In the genomic region with DNA sequence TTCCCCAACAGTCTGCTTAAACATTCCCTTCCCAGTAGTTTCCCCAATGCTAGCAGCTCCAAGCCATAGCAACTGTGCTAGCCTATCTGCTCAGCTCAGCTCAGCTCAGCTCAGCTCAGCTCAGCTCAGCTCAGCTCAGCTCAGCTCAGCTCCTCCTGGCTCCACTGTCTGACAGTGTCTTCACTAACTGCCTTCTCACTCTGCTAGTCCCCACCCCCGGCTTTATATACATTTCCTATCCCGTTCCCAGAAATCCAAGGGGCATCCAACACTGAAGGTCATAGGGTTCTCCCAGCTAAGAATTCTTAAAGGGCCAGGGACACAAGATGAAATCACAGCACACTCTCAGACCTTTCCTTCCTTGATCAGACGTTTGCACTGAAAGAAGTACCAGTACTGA, we compare ENCODE assay signal across 14 mouse cellular contexts. TPM values are rescaled to one million over a fixed set of nuclear protein-coding genes. Genes with fewer than 3 reads are reported as not detected.
DNase-seq lines count a peak whose midpoint lies in the region; ATAC-seq and TF ChIP-seq lines count a peak whose summit lies in the region.
"Had no signal": no experiment of that assay in that cellular context is flagged by ENCODE, and none has a peak within 500 bp of the region (broad histone marks: within the 10 kb centered on the region; RNA-seq: fewer than 3 reads in every experiment).

No protein-coding gene starts in this region.

- H3K36me3 ChIP-seq in liver, embryonic 12.5 days = peaks cover 59% of the 10 kb centered on the region
- H3K36me3 ChIP-seq in liver, embryonic 11.5 days (ENCODE audit: control insufficient read depth, insufficient read depth, low read length) = peaks cover 24% of the 10 kb centered on the region
- H3K36me3 ChIP-seq in intestine, postnatal 0 days (ENCODE audit: control insufficient read depth, insufficient read depth) = peaks cover 30% of the 10 kb centered on the region
- peaks cover 12% of the 10 kb centered on the region for H3K36me3 ChIP-seq in stomach, postnatal 0 days (ENCODE audit: control insufficient read depth, insufficient read depth, low read length)
- peaks cover 46% of the 10 kb centered on the region for H3K36me3 ChIP-seq in forebrain, postnatal 0 days (ENCODE audit: insufficient read depth)

- TF ChIP-seq EP300 in stomach, postnatal 0 days (optimal IDR thresholded peaks at IDR 0.05) = no peak

- DNase-seq in heart, adult 18-20 months = peak; percentile 13 to 27
- no peak for DNase-seq in heart, adult 9 months (ENCODE audit: low spot score in 2 of 2)
- DNase-seq in liver, embryonic 11.5 days (ENCODE audit: low spot score) = no peak
- DNase-seq in stomach, postnatal 0 days (ENCODE audit: low spot score) = no peak
- no peak for DNase-seq in forebrain, postnatal 0 days
- no peak for DNase-seq in testis, postnatal 14 days (ENCODE audit: low spot score)
- DNase-seq: embryo, embryonic 11 days; lung, adult 2 months; thymus, postnatal 25 days had no signal

- 74% methylated on average over 3 of the region's 3 CpGs for WGBS in liver, embryonic 12.5 days (ENCODE audit: insufficient replicate concordance)
- WGBS in liver, embryonic 11.5 days = 84% methylated on average over 3 of the region's 3 CpGs
- WGBS in intestine, postnatal 0 days = 36% methylated on average over 3 of the region's 3 CpGs
- WGBS in stomach, postnatal 0 days = 29% methylated on average over 3 of the region's 3 CpGs
- 75% methylated on average over 3 of the region's 3 CpGs for WGBS in forebrain, postnatal 0 days

- peak overlapping the region; percentile 76; the same call in 1 of the 2 replicates for H3K4me2 ChIP-seq in liver, embryonic 12.5 days
- H3K4me2 ChIP-seq in liver, embryonic 11.5 days = no peak overlapping the region
- no peak overlapping the region for H3K4me2 ChIP-seq in intestine, postnatal 0 days (replicated peaks; ENCODE audit: low read depth)
- H3K4me2 ChIP-seq in stomach, postnatal 0 days (replicated peaks; ENCODE audit: low read depth) = no peak overlapping the region
- no peak overlapping the region for H3K4me2 ChIP-seq in forebrain, postnatal 0 days (ENCODE audit: low read depth)
- H3K4me2 ChIP-seq: forebrain, embryonic 12.5 days had no signal

- H3K9ac ChIP-seq in liver, embryonic 12.5 days = no peak overlapping the region
- no peak overlapping the region for H3K9ac ChIP-seq in liver, embryonic 11.5 days (ENCODE audit: low read depth, low read length)
- H3K9ac ChIP-seq in intestine, postnatal 0 days (ENCODE audit: low read depth, low read length) = no peak overlapping the region
- 0 out of 2 replicates have a peak overlapping the region, but pooled peaks have one; percentile 18 for H3K9ac ChIP-seq in stomach, postnatal 0 days (ENCODE audit: low read length)
- no peak overlapping the region for H3K9ac ChIP-seq in forebrain, postnatal 0 days
- H3K9ac ChIP-seq: forebrain, embryonic 12.5 days had no signal

- peaks cover 41% of the 10 kb centered on the region for H3K4me1 ChIP-seq in liver, embryonic 12.5 days
- H3K4me1 ChIP-seq in liver, embryonic 11.5 days (replicated peaks; ENCODE audit: control insufficient read depth, insufficient read depth, low read length) = peaks cover 13% of the 10 kb centered on the region
- H3K4me1 ChIP-seq in intestine, postnatal 0 days (replicated peaks; ENCODE audit: control insufficient read depth, insufficient read depth, low read length) = no peaks in the 10 kb centered on the region
- H3K4me1 ChIP-seq in stomach, postnatal 0 days (replicated peaks; ENCODE audit: control insufficient read depth, insufficient read depth) = 0 out of 2 replicates have a peak, but pooled peaks cover 5% of the 10 kb centered on the region
- peaks cover 18% of the 10 kb centered on the region for H3K4me1 ChIP-seq in forebrain, postnatal 0 days (ENCODE audit: insufficient read depth)

- TF ChIP-seq CTCF in intestine, postnatal 0 days (IDR thresholded peaks at IDR 0.05; ENCODE audit: low read depth) = no peak
- TF ChIP-seq CTCF in stomach, postnatal 0 days (IDR thresholded peaks at IDR 0.05; ENCODE audit: low read depth) = no peak
- TF ChIP-seq CTCF in forebrain, postnatal 0 days (IDR thresholded peaks at IDR 0.05; ENCODE audit: low read depth) = no peak

- no peaks in the 10 kb centered on the region for H3K27me3 ChIP-seq in liver, embryonic 12.5 days (replicated peaks)
- H3K27me3 ChIP-seq in liver, embryonic 11.5 days (replicated peaks; ENCODE audit: control insufficient read depth, insufficient read depth, low read length) = no peaks in the 10 kb centered on the region
- no peaks in the 10 kb centered on the region for H3K27me3 ChIP-seq in intestine, postnatal 0 days (replicated peaks; ENCODE audit: control insufficient read depth, insufficient read depth, low read length)
- H3K27me3 ChIP-seq in stomach, postnatal 0 days (ENCODE audit: control insufficient read depth, insufficient read depth, low read length) = no peaks in the 10 kb centered on the region
- H3K27me3 ChIP-seq in forebrain, postnatal 0 days (ENCODE audit: insufficient read depth, low read length) = no peaks in the 10 kb centered on the region
- H3K27me3 ChIP-seq: forebrain, embryonic 12.5 days had no signal

- no peak for ATAC-seq in liver, embryonic 12.5 days
- ATAC-seq in liver, embryonic 11.5 days (replicated peaks; ENCODE audit: low FRiP score) = no peak
- ATAC-seq in intestine, postnatal 0 days = no peak
- ATAC-seq in stomach, postnatal 0 days (ENCODE audit: low FRiP score, low TSS enrichment) = no peak
- ATAC-seq in forebrain, postnatal 0 days = no peak
- ATAC-seq: CD4-positive, CD25-positive, alpha-beta regulatory T cell, adult 4 months had no signal

- no peak overlapping the region for H3K4me3 ChIP-seq in liver, embryonic 12.5 days
- H3K4me3 ChIP-seq in liver, embryonic 11.5 days (ENCODE audit: low read depth, low read length) = no peak overlapping the region
- H3K4me3 ChIP-seq in intestine, postnatal 0 days (ENCODE audit: low read depth, low read length) = no peak overlapping the region
- no peak overlapping the region for H3K4me3 ChIP-seq in stomach, postnatal 0 days (ENCODE audit: low read depth, low read length)
- no peak overlapping the region for H3K4me3 ChIP-seq in forebrain, postnatal 0 days (ENCODE audit: low read depth, low read length)
- H3K4me3 ChIP-seq: forebrain, embryonic 12.5 days; left cerebral cortex, adult 2 months had no signal

- H3K9me3 ChIP-seq in liver, embryonic 12.5 days (replicated peaks) = no peaks in the 10 kb centered on the region
- H3K9me3 ChIP-seq in liver, embryonic 11.5 days (ENCODE audit: control insufficient read depth, low read length) = no peaks in the 10 kb centered on the region
- no peaks in the 10 kb centered on the region for H3K9me3 ChIP-seq in intestine, postnatal 0 days (ENCODE audit: control insufficient read depth)
- H3K9me3 ChIP-seq in stomach, postnatal 0 days (ENCODE audit: control insufficient read depth, low read length) = no peaks in the 10 kb centered on the region
- no peaks in the 10 kb centered on the region for H3K9me3 ChIP-seq in forebrain, postnatal 0 days (ENCODE audit: low read length)
- H3K9me3 ChIP-seq: forebrain, embryonic 12.5 days had no signal

- no peak overlapping the region for H3K27ac ChIP-seq in liver, embryonic 12.5 days
- no peak overlapping the region for H3K27ac ChIP-seq in liver, embryonic 11.5 days (ENCODE audit: low read depth, low read length)
- 0 out of 2 replicates have a peak overlapping the region, but pooled peaks have one; percentile 35 for H3K27ac ChIP-seq in intestine, postnatal 0 days (ENCODE audit: low read depth, low read length)
- no peak overlapping the region for H3K27ac ChIP-seq in stomach, postnatal 0 days (replicated peaks)
- H3K27ac ChIP-seq in forebrain, postnatal 0 days (ENCODE audit: low read depth, low read length) = no peak overlapping the region
- H3K27ac ChIP-seq: forebrain, embryonic 12.5 days; left cerebral cortex, adult 2 months had no signal

RNA-seq across cellular contexts. Expression of a gene that starts 2.2 kb away (rescaled TPM):
- 10 to 100 TPM; 30.0 to 31.3 TPM for total RNA-seq in heart, adult 18-20 months (2021)
- 12.2 and 12.6 TPM in 2 replicates for polyA plus RNA-seq in liver, embryonic 12.5 days (2016; fragmentation: Nextera tagmentation; extraction: Ambion mirVana)
- 15.7 and 17.6 TPM in 2 replicates for polyA plus RNA-seq in liver, embryonic 11.5 days (2014; fragmentation: Nextera tagmentation; extraction: Ambion mirVana)
- 9.3 and 9.9 TPM in 2 replicates for polyA plus RNA-seq in intestine, postnatal 0 days (2015; fragmentation: Nextera tagmentation; extraction: Ambion mirVana)
- polyA plus RNA-seq in stomach, postnatal 0 days (2015; fragmentation: Nextera tagmentation; extraction: Ambion mirVana) = 8.3 and 9.1 TPM in 2 replicates
- total RNA-seq in forebrain, postnatal 0 days (2014; rRNA removed) = 30.1 and 32.6 TPM in 2 replicates
- polyA plus RNA-seq in forebrain, postnatal 0 days (2015; fragmentation: Nextera tagmentation; extraction: Ambion mirVana) = 20.4 and 21.7 TPM in 2 replicates

RNA-seq across cellular contexts. Expression of a gene that starts 2.3 kb away (rescaled TPM):
- 10 to 100 TPM; 11.4 to 12.9 TPM for total RNA-seq in heart, adult 18-20 months (2021)
- polyA plus RNA-seq in liver, embryonic 12.5 days (2016; fragmentation: Nextera tagmentation; extraction: Ambion mirVana) = 39.0 and 39.1 TPM in 2 replicates
- polyA plus RNA-seq in liver, embryonic 11.5 days (2014; fragmentation: Nextera tagmentation; extraction: Ambion mirVana) = 38.6 and 44.1 TPM in 2 replicates
- polyA plus RNA-seq in intestine, postnatal 0 days (2015; fragmentation: Nextera tagmentation; extraction: Ambion mirVana) = 23.1 and 23.4 TPM in 2 replicates
- polyA plus RNA-seq in stomach, postnatal 0 days (2015; fragmentation: Nextera tagmentation; extraction: Ambion mirVana) = 19.1 and 19.6 TPM in 2 replicates
- total RNA-seq in forebrain, postnatal 0 days (2014; rRNA removed) = 47.9 and 52.7 TPM in 2 replicates
- 38.1 and 39.2 TPM in 2 replicates for polyA plus RNA-seq in forebrain, postnatal 0 days (2015; fragmentation: Nextera tagmentation; extraction: Ambion mirVana)

RNA-seq across cellular contexts. Expression of a gene that starts 24.5 kb away (rescaled TPM):
- total RNA-seq in heart, adult 18-20 months (2021) = 10 to 100 TPM; 57.0 to 58.9 TPM
- 171 TPM in 2 replicates for polyA plus RNA-seq in liver, embryonic 12.5 days (2016; fragmentation: Nextera tagmentation; extraction: Ambion mirVana)
- 233 and 243 TPM in 2 replicates for polyA plus RNA-seq in liver, embryonic 11.5 days (2014; fragmentation: Nextera tagmentation; extraction: Ambion mirVana)
- polyA plus RNA-seq in intestine, postnatal 0 days (2015; fragmentation: Nextera tagmentation; extraction: Ambion mirVana) = 155 and 160 TPM in 2 replicates
- polyA plus RNA-seq in stomach, postnatal 0 days (2015; fragmentation: Nextera tagmentation; extraction: Ambion mirVana) = 128 and 129 TPM in 2 replicates
- 127 and 138 TPM in 2 replicates for total RNA-seq in forebrain, postnatal 0 days (2014; rRNA removed)
- 166 and 206 TPM in 2 replicates for polyA plus RNA-seq in forebrain, postnatal 0 days (2015; fragmentation: Nextera tagmentation; extraction: Ambion mirVana)

RNA-seq across cellular contexts. Expression of a gene that starts 24.7 kb away (rescaled TPM):
- 10 to 100 TPM; 39.3 to 40.2 TPM for total RNA-seq in heart, adult 18-20 months (2021)
- polyA plus RNA-seq in liver, embryonic 12.5 days (2016; fragmentation: Nextera tagmentation; extraction: Ambion mirVana) = 78.0 and 80.6 TPM in 2 replicates
- 104 and 122 TPM in 2 replicates for polyA plus RNA-seq in liver, embryonic 11.5 days (2014; fragmentation: Nextera tagmentation; extraction: Ambion mirVana)
- polyA plus RNA-seq in intestine, postnatal 0 days (2015; fragmentation: Nextera tagmentation; extraction: Ambion mirVana) = 49.4 and 55.5 TPM in 2 replicates
- 51.1 and 62.0 TPM in 2 replicates for polyA plus RNA-seq in stomach, postnatal 0 days (2015; fragmentation: Nextera tagmentation; extraction: Ambion mirVana)
- 65.9 and 66.4 TPM in 2 replicates for total RNA-seq in forebrain, postnatal 0 days (2014; rRNA removed)
- 135 and 140 TPM in 2 replicates for polyA plus RNA-seq in forebrain, postnatal 0 days (2015; fragmentation: Nextera tagmentation; extraction: Ambion mirVana)

RNA-seq across cellular contexts. Expression of a gene that starts 27.2 kb away (rescaled TPM):
- total RNA-seq in heart, adult 18-20 months (2021) = 1,000 to 10,000 TPM; 1,105 to 1,150 TPM
- 460 and 491 TPM in 2 replicates for polyA plus RNA-seq in liver, embryonic 12.5 days (2016; fragmentation: Nextera tagmentation; extraction: Ambion mirVana)
- polyA plus RNA-seq in liver, embryonic 11.5 days (2014; fragmentation: Nextera tagmentation; extraction: Ambion mirVana) = 528 and 573 TPM in 2 replicates
- 765 and 832 TPM in 2 replicates for polyA plus RNA-seq in intestine, postnatal 0 days (2015; fragmentation: Nextera tagmentation; extraction: Ambion mirVana)
- polyA plus RNA-seq in stomach, postnatal 0 days (2015; fragmentation: Nextera tagmentation; extraction: Ambion mirVana) = 602 and 646 TPM in 2 replicates
- total RNA-seq in forebrain, postnatal 0 days (2014; rRNA removed) = 139 and 295 TPM in 2 replicates
- 570 and 702 TPM in 2 replicates for polyA plus RNA-seq in forebrain, postnatal 0 days (2015; fragmentation: Nextera tagmentation; extraction: Ambion mirVana)

Comparison
In these comparisons a context has a peak if more than half of its experiments do, and no peak if none do; other contexts are left out.
1. DNase-seq: peak in heart, adult 18-20 months (2 of 2); none in heart, adult 9 months (0 of 2), liver, embryonic 11.5 days (single experiment), stomach, postnatal 0 days (single experiment), forebrain, postnatal 0 days (single experiment) and testis, postnatal 14 days (single experiment).